Mouse (Mus musculus) right cerebral cortex, postnatal 10 days (tissue): ENCODE data around the gene Spata2.

Experiments used
- DNase-seq, 2 experiments: peaks; one replicate each; pipeline ENCODE4 v3.0.0; 2021; ENCODE audit warnings: low spot score in 2 of 2

The Spata2 gene

DNA sequence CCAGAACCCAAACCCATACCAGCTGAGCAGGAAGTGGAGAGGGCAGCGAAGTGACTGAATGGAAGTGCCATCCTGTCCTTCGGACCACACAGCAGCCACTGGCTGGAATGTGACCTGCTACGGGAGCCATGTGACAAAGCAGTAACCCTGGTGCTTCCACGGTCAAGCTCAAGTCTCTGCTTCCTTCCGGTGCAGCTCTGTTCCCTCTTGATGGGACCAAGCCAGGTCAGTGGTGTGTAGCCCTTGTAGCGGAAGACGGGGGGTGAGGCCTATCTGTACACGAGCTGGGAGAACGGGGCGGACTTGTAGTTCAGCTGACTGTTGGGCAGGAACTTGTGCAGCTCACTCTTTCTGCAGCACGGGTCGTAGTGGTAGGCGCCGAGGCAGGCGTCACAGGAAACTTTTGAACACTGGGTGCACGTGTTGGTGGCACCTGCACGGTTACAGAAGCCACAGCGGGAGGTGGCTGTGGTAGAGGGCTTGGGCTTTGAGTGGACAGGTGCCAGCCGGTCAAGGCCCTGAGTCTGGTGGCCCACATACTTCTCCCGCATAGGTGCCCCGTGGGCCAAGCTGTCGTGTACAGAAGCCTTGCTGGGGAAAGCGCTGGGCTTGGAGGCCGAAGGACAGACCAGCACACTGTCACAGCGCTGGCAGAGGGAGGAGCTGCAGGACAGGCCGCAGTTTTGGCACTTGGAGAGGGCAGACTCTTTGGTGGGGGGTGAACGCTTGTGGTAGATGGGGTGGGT, 9.4 kb downstream of the Spata2 start:
- no peak for DNase-seq

DNA sequence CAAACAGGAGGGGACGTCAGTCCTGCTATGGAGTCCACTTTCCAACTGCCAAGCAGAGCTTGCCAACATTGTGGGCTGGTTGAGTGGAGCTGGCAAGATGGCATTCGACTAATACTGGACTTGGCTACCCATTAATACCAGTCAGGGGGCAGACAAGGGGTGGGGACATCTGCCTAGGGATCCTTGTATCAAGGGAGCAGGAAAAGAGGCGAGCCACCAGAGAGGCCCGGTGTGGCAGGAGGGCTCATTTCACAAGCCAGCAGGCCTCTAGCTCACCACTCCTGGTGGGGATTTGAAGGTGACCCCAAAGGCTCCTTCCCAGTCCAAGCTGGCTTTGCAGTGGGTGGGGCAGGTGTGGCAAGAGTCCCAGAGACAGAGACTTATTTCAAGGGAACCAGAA, 10.0 kb downstream of the Spata2 start:
- no peak for DNase-seq

DNA sequence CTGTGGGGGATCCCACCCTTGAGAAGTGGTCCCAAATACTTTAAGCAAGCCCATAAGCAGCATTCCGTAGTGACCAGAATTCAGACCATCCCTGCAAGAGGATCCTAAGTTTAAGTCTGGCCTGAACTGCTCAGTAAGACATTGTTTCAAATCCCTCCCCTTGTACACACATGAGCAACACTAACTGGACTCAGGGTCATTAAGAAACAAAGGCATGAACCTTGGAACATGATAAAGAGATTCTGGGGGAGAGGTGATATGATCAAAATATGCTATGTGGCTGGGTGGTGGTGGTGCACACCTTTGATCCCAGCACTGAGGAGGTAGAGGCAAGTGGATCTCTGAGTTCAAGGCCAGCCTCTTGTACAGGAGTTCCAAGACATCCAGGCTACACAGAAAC, 13.2 kb downstream of the Spata2 start:
- no peak for DNase-seq

DNA sequence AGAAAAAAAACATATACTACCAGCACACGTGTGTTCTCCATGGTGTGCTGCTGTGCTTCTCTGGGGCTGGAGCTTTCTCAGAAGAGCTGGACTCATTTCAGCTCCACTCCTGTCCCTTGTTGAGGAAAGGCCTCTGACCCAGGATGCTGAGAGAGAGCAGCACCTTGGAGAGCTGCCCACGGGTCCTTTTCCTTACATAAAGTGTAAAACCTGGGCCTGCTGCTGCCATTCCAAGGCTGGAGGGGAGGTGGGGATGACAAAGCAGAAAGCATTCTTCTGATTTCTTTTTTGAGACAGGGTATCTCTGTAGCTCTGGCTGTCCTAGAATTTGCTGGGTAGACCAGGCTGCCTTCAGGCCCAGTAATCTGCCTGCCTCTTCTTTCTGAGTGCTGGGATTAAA, 14.6 kb downstream of the Spata2 start:
- no peak for DNase-seq

DNA sequence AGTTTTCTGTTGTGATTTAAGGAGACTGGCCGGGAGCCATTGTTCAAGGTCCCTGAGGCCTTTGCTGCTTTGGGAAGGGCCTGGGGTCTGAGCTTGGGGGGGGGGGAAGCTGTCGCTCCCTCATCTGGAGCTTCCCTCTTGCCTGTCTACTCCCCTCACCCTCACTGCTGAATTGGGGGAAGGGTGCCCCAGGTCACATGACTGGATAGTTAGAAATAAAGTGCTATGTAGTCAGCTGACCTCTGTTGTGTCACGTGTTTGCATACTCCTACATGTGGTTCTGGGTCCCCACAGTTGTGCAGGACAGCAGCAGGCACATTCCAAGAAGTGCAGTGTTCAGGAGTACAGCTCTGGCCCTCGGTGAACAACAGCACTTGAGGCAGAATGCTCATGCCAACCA, 15.9 kb downstream of the Spata2 start:
- no peak for DNase-seq

DNA sequence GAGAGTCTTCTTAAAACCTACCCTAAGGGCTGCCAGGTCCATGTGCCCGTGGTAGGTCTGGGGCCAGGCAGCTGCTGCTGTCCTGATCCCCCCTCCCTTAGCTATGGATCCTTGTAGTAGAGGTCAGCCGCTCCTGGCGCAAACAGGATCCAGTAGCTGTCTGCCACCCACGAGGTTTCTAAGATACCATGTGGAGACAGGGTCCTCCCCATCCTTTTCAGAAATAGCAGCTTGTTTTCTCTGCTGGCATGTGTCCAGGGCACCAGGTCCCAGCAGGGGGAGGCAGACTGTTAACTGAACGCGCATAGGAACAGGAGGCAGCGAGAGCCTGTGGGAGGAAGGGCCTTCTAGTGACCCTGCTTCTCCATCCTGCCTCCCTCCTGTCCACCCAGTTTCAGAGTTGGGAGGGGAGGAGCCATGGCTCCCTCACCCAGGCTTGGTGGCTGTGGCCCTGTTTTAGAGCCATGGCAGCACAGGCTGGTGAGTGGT, 16.4 kb downstream of the Spata2 start:
- DNase-seq: peak; percentile 85 to 90

DNA sequence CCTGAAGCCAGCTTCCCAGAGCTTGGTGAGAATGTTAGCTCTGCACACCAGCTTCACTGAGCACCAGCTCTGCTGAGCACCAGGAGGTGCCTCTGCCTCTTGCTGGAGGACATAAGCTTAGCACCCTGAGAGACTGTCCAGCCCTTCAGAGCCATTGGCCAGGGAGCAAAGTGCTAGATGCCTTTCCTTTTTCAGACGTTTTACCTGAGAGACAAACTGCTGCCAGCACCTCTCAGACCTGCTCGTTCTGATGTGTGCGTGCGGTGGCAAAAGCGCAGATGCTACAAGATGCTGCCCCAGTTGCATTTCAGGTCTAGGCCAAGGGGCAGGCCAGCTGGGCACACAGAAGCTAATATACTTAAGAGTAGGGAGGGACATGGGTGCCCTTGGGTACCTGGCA, 17.1 kb downstream of the Spata2 start:
- DNase-seq: no peak

DNA sequence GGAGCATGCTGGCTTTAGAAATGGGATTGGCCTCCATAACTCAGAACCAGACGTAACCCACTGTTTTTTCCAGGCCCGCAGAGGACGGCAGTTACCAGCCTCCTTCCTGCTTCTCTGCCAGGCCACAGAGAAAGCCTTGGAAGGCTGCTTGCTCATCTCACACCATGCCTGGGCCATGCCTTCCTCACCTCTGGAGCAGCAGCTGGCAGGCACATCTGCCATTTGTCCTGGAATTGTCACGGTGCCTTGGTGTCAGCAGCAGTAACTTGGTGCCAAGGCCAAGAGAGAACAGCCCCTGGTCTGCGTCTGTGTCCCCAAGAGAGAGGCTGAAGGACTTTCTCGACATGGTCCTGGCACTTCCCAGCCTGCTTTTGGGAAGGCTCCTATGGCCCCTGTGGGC, 18.5 kb downstream of the Spata2 start:
- DNase-seq: no peak

DNA sequence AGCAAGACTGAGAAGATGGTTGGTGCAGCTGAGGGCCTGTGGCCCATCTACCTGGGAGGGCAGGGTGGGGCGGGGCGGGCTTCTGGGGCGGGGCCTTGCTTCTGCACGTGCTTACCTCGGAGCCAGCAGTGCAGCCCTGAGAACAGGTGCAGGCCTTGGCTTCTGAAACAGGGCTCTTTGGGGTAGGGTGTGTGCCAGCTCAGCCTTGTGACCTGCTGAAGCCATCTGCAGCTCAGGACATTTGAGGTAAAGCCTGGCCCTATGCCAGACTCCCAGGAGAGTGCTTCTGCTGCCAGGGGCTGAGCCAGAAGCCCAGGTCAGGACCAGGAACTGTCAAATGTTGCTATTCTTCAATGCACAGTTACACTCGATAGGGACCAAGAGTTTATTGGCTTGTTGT, 21.1 kb downstream of the Spata2 start:
- DNase-seq: no peak

DNA sequence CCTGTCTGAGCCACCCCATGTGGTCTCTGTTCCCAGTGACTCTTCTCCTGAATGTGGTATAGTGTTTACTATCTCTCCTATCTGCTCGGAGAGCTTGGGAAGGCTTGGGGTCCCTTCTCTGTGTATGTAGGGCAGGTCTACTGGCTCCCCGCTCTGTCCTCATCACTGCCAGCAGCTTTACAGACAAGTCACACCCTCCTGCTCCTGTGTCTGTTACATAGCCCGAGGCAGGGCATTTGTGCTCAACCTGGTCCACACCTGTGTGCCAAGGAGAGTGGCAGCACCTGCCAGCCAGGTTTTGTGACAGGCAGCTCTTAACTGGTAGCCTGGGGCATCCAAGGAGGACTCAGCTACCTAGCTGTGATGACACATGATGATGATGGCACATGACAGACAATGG, 22.1 kb downstream of the Spata2 start:
- no peak for DNase-seq

DNA sequence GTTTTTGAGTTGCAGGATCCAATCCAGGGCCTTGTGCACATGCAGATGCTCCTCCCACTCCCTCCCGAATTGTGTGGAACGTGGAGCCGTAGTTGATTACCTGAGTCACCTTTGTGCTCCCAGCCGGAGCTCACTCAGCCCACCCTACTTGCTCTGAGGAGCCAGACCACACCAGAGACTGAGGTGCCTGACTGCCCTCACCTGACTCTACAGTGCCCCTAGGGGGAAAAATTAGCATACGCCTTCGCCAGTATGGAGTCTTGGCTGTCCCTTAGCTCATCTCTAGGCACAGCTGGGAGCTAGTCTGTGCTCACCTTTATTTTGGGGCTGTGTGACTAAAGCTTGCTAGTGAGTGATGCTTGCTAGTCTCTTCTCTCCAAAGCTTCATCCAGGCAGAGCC, 24.2 kb downstream of the Spata2 start:
- DNase-seq: no peak

DNA sequence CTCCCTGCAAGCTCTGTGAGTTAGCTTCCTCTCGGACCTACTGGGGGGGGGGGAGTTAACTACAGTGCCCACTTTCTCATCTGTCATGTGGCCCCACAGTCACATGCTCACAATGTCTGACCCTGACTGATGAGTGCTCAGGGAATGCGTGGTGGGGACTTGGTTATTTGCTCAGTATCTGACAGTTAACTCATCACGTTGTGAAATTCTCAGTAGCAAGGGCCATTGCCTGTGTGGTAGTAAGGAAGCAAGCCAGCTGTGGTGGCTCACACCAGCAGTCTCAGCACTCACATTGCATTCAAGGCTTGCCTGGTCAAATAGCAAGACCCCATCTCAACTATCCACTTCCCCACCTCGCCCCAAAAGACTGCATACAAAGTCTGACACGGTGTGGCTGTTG, 25.5 kb downstream of the Spata2 start:
- no peak for DNase-seq

DNA sequence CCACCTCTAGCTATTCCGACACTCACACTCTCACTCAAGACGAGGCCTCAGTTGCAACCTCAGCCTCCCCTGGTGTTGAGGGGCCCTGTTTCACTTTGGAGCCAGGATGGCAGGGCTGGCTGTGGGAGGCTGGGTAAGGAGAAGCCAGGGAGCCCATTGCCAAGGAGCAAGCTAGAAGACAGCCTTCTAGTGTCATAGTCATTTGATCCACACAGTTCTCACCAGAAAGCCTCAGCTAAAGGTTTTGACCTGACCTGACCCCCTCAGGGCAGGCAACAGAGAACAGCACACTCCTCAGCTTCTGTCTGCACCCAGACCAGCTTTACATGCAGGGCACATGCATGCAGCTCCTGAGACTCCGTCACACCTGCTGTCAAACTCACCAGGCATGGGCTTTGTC, 26.7 kb downstream of the Spata2 start:
- no peak for DNase-seq

DNA sequence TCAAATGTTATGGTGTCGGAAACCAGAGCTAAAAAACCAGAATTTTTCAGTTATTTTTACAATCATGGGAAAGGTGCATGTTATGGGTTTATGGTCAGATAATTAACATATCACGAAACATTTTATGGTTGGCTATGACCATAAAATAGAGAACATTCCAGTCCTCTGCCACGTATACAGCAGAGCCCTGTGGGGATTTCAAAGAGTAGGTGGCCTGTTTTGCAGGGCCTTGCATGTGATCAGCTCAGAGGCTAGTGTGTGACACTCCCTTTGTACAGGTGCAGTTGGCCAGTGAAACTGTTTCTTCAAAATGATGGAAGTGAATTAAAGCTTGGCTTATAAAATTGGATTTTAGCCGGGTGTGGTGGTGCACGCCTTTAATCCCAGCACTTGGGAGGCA, 28.9 kb downstream of the Spata2 start:
- DNase-seq: no peak

DNA sequence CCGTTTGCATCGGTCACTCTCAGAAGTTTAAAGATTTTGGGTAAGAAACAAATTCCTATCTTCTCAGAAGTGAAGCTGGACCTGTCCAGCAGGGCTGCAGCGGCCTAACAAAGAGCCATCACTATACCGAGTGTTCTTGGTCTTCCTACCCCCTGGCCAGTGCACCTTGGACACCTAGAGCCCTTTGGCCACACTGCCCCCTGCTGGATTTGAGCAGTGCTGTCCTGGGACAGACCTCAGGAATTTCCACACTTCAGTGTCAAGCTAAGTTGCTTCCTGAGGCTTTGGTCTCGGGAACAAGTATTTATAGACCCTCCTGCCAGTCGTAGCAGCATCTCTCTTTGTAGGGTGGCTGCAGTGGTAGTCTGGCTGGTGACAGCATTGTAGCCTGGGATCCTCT, 29.7 kb downstream of the Spata2 start:
- no peak for DNase-seq

DNA sequence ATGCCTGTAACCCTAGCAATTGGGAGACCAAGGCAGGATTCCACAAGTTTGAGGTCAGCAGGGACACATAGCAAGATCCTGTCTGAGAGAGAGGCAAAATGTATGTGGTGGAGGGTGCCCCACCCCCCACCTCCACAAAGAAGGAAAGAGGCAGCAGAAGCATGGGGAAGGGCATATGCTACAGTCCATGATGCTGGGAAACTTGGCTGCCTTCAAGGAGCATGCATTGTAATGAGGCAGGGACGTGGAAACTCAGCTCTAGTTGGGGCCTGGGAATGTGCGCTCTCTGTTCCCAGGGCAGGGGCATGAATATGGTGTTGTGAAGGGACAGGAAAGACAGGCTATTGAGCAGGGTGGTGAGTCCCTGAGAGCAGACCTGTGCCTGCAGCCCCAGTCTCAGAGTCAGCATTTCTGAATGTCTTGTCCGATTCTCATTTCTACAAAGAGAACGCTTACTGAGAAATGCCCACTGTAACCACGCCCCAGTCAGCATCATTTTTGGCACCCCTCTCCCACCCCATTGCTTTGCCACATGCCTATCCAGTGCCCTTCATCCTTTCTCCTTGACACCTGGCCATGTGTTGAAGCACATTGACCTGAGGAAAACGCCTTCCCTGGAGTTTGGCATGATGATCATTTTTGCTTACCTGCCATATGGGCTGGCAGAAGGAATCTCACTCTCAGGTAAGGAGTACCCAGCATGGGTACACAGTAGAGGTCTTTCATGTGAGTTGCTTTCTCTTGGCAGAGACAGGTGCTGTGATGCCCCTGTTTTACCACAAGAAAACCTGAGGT, 33.4 kb downstream of the Spata2 start:
- no peak for DNase-seq

DNA sequence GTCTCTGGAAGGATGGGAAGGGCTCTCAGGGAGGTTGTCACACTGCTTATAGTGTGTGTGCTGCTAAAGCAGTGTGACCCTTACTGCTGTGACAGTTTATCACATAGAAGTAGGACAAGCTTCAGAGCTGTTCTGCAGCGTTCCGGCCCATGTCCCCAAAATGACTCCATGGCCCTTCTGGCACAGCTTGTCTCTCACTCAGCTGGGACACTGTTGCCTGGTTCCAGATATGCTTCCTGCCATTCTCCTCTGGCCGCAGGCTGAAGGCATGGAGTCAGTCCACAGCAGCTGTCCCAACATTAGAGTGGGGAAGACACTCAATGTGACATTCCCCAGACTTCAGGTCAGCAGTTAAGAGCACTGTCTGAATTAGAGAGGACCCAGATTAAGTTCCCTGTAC, 34.1 kb downstream of the Spata2 start:
- DNase-seq: no peak

DNA sequence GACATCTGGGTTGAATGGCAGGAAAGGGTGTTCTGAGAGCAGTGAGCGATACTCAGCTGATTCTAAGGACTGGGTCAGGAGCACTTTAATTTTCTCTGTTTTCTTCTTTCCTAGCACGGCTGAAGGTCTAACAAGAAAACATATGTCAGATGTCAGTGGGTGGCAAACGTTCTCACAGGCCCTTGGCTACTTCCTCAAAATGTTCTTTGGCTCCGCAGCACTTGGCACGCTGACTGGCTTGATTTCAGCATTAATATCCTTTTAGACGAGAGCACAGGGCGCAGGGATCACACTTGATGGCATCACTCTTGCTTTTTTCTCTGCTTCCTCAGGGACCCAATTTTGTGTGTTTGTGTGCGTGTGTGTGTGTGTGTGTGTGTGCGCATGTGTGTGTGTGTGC, 35.5 kb downstream of the Spata2 start:
- DNase-seq: no peak

DNA sequence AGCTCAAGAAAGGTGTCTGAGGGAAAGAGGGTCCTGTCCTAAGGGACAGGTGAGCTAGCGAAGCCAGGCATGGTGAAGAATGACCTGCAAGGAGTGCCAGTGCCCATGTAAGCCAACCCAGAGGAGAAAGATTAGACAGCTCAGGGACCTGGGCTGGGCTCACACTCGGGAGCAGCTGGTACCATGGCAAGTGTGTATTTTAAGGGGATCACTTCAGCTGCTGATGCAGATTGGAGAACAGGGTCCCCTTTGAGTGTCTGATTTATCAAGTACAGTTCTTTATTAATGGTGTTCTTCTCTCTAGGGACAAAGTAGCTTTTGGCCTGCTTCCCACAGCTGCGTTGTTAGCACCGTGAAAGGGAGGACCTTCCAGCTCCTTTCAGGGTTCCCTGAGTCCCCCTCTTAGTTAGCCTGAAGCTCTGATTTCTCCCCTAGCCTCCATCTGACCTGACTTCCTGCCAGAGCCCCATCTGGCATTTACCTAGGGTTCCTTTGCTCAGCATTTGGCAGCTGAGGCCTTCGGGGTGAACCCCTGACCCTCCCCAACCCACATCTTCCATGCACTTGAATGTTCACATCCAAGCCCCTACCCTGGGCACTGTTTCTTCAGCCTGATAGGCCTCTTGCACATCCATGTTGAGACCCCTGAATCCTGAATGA, 36.2 kb downstream of the Spata2 start:
- no peak for DNase-seq

DNA sequence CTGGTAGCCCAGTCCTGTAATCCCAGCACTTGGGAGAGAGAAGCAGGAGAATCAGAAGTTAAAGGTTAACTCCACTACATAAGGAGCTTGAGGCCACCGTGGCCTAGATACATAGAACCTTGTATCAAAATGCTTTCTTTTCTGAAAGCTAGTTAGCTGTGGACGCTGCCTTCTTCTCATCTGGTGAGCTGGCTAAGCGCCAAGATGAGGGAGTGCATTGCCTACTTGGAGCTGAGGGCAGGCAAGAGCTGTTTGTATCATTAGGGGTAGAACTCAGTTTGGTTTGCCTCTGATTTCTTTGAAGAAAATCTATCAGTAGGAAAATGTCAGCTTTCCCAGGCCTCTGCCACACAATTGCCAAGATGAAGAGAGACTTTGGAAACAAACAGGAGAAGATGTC, 38.9 kb downstream of the Spata2 start:
- DNase-seq: peak in 1 of 2 experiments; percentile 51

DNA sequence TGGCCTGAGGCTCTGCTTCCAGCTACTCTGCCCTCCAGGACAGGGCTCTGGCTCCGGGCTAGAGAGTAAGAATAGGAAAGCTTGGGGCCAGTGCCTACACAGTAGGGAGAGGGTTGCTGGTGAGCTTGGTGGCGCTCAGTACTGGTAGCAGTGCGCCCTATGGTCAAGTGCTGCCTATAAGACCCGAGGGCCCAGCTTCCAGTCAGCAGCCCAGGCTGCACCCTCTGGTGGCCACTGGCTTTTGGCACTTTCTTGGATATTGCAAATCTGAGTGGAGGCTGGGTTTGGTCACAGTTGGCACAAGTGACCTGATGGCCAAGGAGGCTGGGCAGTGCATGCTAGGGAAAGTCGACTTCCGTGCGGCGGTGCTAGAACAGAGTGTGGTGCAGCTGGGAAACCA, 42.0 kb downstream of the Spata2 start:
- no peak for DNase-seq

DNA sequence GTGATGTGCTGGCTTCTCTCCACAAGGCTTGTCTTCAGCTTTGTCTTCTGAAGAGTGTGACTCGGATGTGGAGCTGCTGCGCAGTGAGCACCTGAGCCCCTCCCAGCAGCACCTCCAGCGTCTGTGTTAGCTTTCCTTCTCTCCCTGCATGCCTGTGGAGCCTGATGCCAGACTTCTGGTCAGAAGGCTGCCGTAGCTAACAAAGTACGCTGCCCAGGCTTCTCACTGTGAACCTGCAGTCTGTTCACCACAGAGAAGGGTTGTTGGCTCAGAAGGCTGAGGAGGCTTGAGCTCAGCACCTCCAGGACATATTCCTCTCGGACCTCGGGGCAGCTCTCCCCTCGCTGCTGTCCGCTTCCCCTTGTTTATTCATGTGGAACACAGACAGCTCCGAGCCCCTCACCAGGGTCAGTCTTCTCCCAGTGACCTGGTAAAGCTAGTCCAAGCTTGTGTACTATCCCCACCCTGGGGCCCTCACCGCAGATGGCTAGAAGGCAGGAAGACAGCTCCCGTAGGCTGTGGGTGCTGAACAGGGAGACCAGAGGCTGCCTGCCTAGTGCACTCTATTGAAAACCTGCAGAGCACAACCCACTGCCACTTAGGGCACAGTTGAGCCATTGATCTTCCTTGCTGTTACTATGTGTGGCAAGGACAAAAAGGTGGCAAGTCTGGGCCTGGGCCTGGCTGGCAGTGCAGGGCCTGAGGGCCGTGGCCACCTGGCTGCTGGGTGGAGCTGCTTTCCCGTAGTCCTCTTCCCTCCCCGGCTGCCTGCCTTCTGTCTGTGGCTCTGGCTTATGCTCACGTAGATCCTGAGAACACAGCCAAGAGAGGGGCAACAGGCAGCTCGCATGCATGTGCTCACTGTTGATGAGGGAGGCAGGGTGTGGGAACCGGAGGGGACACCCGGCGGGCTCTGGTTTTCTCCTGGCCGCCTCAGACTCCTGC, 43.1 kb downstream of the Spata2 start:
- DNase-seq: no peak
